Mouse (Mus musculus) olfactory bulb, adult 2 months (tissue): ENCODE data around the gene Unc5b.

ENCODE experiments used
- CTCF ChIP-seq: fragments of 200-500 bp; IDR thresholded peaks from 2 replicates; pipeline ENCODE4 v1.5.1; 2012; ENCODE audit warnings: low read depth, mild to moderate bottlenecking, low read length, moderate library complexity; ENCODE audit not compliant: insufficient read depth
- POLR2A ChIP-seq: fragments of 200-500 bp; IDR thresholded peaks from 2 replicates; pipeline ENCODE4 v1.6.1; 2012; ENCODE audit warnings: mild to moderate bottlenecking, low read depth, low read length, moderate library complexity; ENCODE audit not compliant: insufficient read depth

DNA sequence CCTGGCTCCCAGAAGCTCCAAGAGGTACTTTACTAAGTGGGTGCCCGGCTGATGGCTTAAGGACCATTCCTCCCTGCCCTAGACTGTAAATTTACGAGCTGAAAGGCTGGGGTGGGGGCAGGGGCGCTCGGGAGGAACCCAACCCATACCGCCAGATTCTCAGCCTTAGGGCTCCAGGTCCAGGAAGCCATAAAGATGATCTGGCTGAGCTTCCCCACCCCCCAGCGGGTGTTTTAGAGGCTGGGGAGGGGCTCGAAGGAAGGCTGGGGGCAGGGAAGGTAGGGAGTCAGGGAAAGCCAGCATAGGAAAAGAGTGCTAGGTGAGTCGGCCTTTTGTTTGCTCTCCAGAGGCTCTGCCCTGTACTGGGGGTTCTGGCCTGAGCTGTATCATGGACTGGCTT is 17.8 kb downstream of the Unc5b start:
- TF ChIP-seq POLR2A (no peak), CTCF (no peak)
